Mouse (Mus musculus) MEL (cell line): ENCODE data around the gene Naif1. TPM values are rescaled to one million over a fixed set of nuclear protein-coding genes. Genes with fewer than 3 reads are reported as not detected.

Experiments used
- DNase-seq: peaks from one replicate; pipeline ENCODE4 v3.0.0; 2011; ENCODE audit warnings: low read depth, low spot score
- H3K27ac ChIP-seq: 2 replicates; pipeline ENCODE4 v1.5.1; 2012; ENCODE audit warnings: low read depth, mild to moderate bottlenecking, control low read depth, low read length, moderate library complexity; ENCODE audit not compliant: control insufficient read depth
- H3K27me3 ChIP-seq, 2 experiments: fragments of 150-350 bp in 1 of 2; sonication (generic) in 1 of 2; 2 replicates each; pipeline ENCODE4 v1.6.1; 2012; ENCODE audit warnings: low read length in 2 of 2, mild to moderate bottlenecking in 2 of 2, improper control_type of control experiment in 1 of 2, moderate library complexity in 1 of 2; ENCODE audit not compliant: insufficient read depth in 2 of 2, control insufficient read depth in 1 of 2
- H3K36me3 ChIP-seq, 2 experiments: 2 replicates each; pipeline ENCODE4 v1.6.1; 2012 to 2014; ENCODE audit warnings: low read length in 2 of 2, improper control_type of control experiment in 1 of 2, inconsistent platforms in 1 of 2, mild to moderate bottlenecking in 1 of 2; ENCODE audit not compliant: insufficient read depth in 2 of 2, control insufficient read depth in 1 of 2
- H3K4me1 ChIP-seq, 2 experiments: fragments of 150-350 bp in 1 of 2; sonication (generic) in 1 of 2; 2 replicates each; pipeline ENCODE4 v1.6.1; 2012; ENCODE audit warnings: low read length in 2 of 2, improper control_type of control experiment in 1 of 2, mild to moderate bottlenecking in 1 of 2; ENCODE audit not compliant: insufficient read depth in 2 of 2, control insufficient read depth in 1 of 2
- H3K4me3 ChIP-seq, 2 experiments: fragments of 150-350 bp in 1 of 2; sonication (generic) in 1 of 2; 2 replicates each; pipeline ENCODE4 v1.5.1; 2012; ENCODE audit warnings: low read depth in 2 of 2, low read length in 2 of 2, mild to moderate bottlenecking in 2 of 2, moderate library complexity in 2 of 2, control low read depth in 1 of 2, improper control_type of control experiment in 1 of 2; ENCODE audit not compliant: control insufficient read depth in 1 of 2, insufficient read depth in 1 of 2
- H3K79me2 ChIP-seq: 2 replicates; pipeline ENCODE4 v1.6.1; 2012; ENCODE audit warnings: mild to moderate bottlenecking, low read length, moderate library complexity; ENCODE audit not compliant: control insufficient read depth, poor library complexity, insufficient read depth
- H3K9ac ChIP-seq: 2 replicates; pipeline ENCODE4 v1.6.1; 2012; ENCODE audit warnings: low read depth, mild to moderate bottlenecking, control low read depth, low read length, moderate library complexity; ENCODE audit not compliant: control insufficient read depth, poor library complexity, severe bottlenecking
- H3K9me3 ChIP-seq: fragments of 150-350 bp; sonication (generic); replicated peaks from 2 replicates; pipeline ENCODE4 v1.6.1; 2012; ENCODE audit warnings: mild to moderate bottlenecking, low read length, improper control_type of control experiment, moderate library complexity; ENCODE audit not compliant: insufficient read depth
- CHD1 ChIP-seq: IDR thresholded peaks from 2 replicates; pipeline ENCODE4 v1.6.1; 2012; ENCODE audit warnings: low read depth, mild to moderate bottlenecking, inconsistent platforms, low read length, improper control_type of control experiment
- CHD2 ChIP-seq: IDR thresholded peaks from 2 replicates; pipeline ENCODE4 v1.6.1; 2011; ENCODE audit warnings: low read length, improper control_type of control experiment
- E2F4 ChIP-seq: IDR thresholded peaks from 2 replicates; pipeline ENCODE4 v1.6.1; 2011; ENCODE audit warnings: low read depth, low read length, improper control_type of control experiment, borderline replicate concordance
- ETS1 ChIP-seq: IDR thresholded peaks from 2 replicates; pipeline ENCODE4 v1.6.1; 2012; ENCODE audit warnings: low read depth, mild to moderate bottlenecking, inconsistent platforms, low read length, improper control_type of control experiment, moderate library complexity
- GATA1 ChIP-seq: IDR thresholded peaks from 2 replicates; pipeline ENCODE4 v1.6.1; 2011; ENCODE audit warnings: low read depth, low read length, improper control_type of control experiment
- JUND ChIP-seq: IDR thresholded peaks from 2 replicates; pipeline ENCODE4 v1.6.1; 2011; ENCODE audit warnings: low read depth, mild to moderate bottlenecking, improper control_type of control experiment, low read length
- MAFK ChIP-seq: IDR thresholded peaks from 2 replicates; pipeline ENCODE4 v1.6.1; 2011; ENCODE audit warnings: low read depth, mild to moderate bottlenecking, low read length, improper control_type of control experiment, borderline replicate concordance
- MAX ChIP-seq: IDR thresholded peaks from 2 replicates; pipeline ENCODE4 v1.6.1; 2011; ENCODE audit warnings: low read length, improper control_type of control experiment
- MAZ ChIP-seq: IDR thresholded peaks from 2 replicates; pipeline ENCODE4 v1.6.1; 2012; ENCODE audit warnings: low read depth, mild to moderate bottlenecking, inconsistent platforms, low read length, improper control_type of control experiment
- MEF2A ChIP-seq: IDR thresholded peaks from 2 replicates; pipeline ENCODE4 v1.6.1; 2014; ENCODE audit warnings: low read depth, mild to moderate bottlenecking, inconsistent platforms, low read length, improper control_type of control experiment; ENCODE audit not compliant: poor library complexity, insufficient replicate concordance, severe bottlenecking; ENCODE audit errors: extremely low read depth
- NRF1 ChIP-seq: IDR thresholded peaks from 2 replicates; pipeline ENCODE4 v1.6.1; 2014; ENCODE audit warnings: low read depth, mild to moderate bottlenecking, inconsistent platforms, low read length, improper control_type of control experiment, moderate library complexity; ENCODE audit not compliant: poor library complexity, insufficient read depth, severe bottlenecking
- POLR2AphosphoS2 ChIP-seq: IDR thresholded peaks from 2 replicates; pipeline ENCODE4 v1.6.1; 2011; ENCODE audit warnings: low read length, improper control_type of control experiment
- TBP ChIP-seq: IDR thresholded peaks from 2 replicates; pipeline ENCODE4 v1.8.0; 2011; ENCODE audit warnings: low read depth, low read length, improper control_type of control experiment
- TCF12 ChIP-seq: IDR thresholded peaks from 2 replicates; pipeline ENCODE4 v1.6.1; 2014; ENCODE audit warnings: low read depth, mild to moderate bottlenecking, inconsistent platforms, low read length, improper control_type of control experiment, moderate library complexity
- UBTF ChIP-seq: IDR thresholded peaks from 2 replicates; pipeline ENCODE4 v1.6.1; 2012; ENCODE audit warnings: low read depth, mild to moderate bottlenecking, inconsistent platforms, low read length, improper control_type of control experiment, moderate library complexity, borderline replicate concordance; ENCODE audit not compliant: insufficient read depth
- ZC3H11A ChIP-seq: IDR thresholded peaks from 2 replicates; pipeline ENCODE4 v1.6.1; 2012; ENCODE audit warnings: low read depth, mild to moderate bottlenecking, inconsistent platforms, low read length, improper control_type of control experiment
- ZMIZ1 ChIP-seq: IDR thresholded peaks from 2 replicates; pipeline ENCODE4 v1.6.1; 2012; ENCODE audit warnings: low read depth, mild to moderate bottlenecking, inconsistent platforms, low read length, improper control_type of control experiment, moderate library complexity
- polyA plus RNA-seq, 2 experiments: library from polyadenylated mRNA; stranded (reverse) in 1 of 2; unstranded in 1 of 2; fragments of >175 nt in 1 of 2; fragments of >200 nt in 1 of 2; gene quantifications; 2 replicates each; pipeline versions ENCODE4 v1.2.1 to v1.2.4; 2012; ENCODE audit warnings: low replicate concordance in 2 of 2, low read depth in 1 of 2; ENCODE audit not compliant: insufficient read length in 2 of 2, insufficient read depth in 1 of 2, missing spikeins in 1 of 2
- total RNA-seq: library from RNA; depleted of rRNA; stranded (reverse); fragments of 300-350 nt; gene quantifications from 2 replicates; pipeline ENCODE4 v1.2.3, GENCODE M21; 2012

The Naif1 gene
- total and polyA plus RNA-seq, 3 experiments: 4.9 to 8.5 TPM; not detected in 1

GRCm38 (mm10) chr2:32502843-32503242 is 52.6 kb downstream of the Naif1 start:
- H3K4me1 ChIP-seq: peaks cover 1 to 29% of the 10 kb centered on the region in 2 experiments
- no peak for TF ChIP-seq E2F4
- no peak for TF ChIP-seq MAZ
- TF ChIP-seq MAX: no peak
- no peak for TF ChIP-seq ZMIZ1
- TF ChIP-seq NRF1: no peak
- no peak for TF ChIP-seq MEF2A
- no peak for TF ChIP-seq TCF12
- no peak for TF ChIP-seq JUND
- no peak for TF ChIP-seq CHD1
- TF ChIP-seq GATA1: no peak
- no peak for TF ChIP-seq UBTF
- no peak overlapping the region for H3K9ac ChIP-seq
- no peaks in the 10 kb centered on the region for H3K79me2 ChIP-seq
- peaks cover 0 to 7% of the 10 kb centered on the region in 2 experiments; a peak in 2 of 4 replicates for H3K36me3 ChIP-seq
- DNase-seq: no peak
- no peak overlapping the region for H3K27ac ChIP-seq
- no peak overlapping the region for H3K4me3 ChIP-seq
- H3K27me3 ChIP-seq: no peaks in the 10 kb centered on the region
- no peaks in the 10 kb centered on the region for H3K9me3 ChIP-seq

GRCm38 (mm10) chr2:32503588-32503987 is 53.3 kb downstream of the Naif1 start:
- Histone ChIP-seq H3K9me3 (no peaks in the 10 kb centered on the region), H3K9ac (no peak overlapping the region), H3K36me3 (peaks cover 0 to 7% of the 10 kb centered on the region in 2 experiments; a peak in 2 of 4 replicates), H3K79me2 (no peaks in the 10 kb centered on the region), H3K27me3 (no peaks in the 10 kb centered on the region), H3K27ac (no peak overlapping the region), H3K4me3 (no peak overlapping the region), H3K4me1 (peaks cover 1 to 29% of the 10 kb centered on the region in 2 experiments)
- TF ChIP-seq JUND (no peak), MAX (no peak), MAFK (no peak), TBP (no peak), CHD2 (no peak), ZC3H11A (no peak), POLR2AphosphoS2 (no peak), ETS1 (no peak)
- DNase-seq: no peak
